Mouse (Mus musculus) gastrocnemius, adult 2 months (tissue): ENCODE results near the gene Rapgefl1. TPM values are rescaled to one million over a fixed set of nuclear protein-coding genes. Genes with fewer than 3 reads are reported as not detected.

Source experiments
- DNase-seq: peaks from one replicate; pipeline ENCODE4 v3.0.0; 2022
- H3K27ac ChIP-seq: fragments of 200-600 bp; 2 replicates; pipeline ENCODE4 v1.8.1; 2022; ENCODE audit warnings: mild to moderate bottlenecking
- H3K4me3 ChIP-seq: fragments of 200-600 bp; 2 replicates; pipeline ENCODE4 v1.8.1; 2022; ENCODE audit warnings: mild to moderate bottlenecking, moderate library complexity
- CTCF ChIP-seq: fragments of 200-600 bp; IDR thresholded peaks from 2 replicates; pipeline ENCODE4 v1.8.1; 2022; ENCODE audit warnings: antibody characterized with exemption, mild to moderate bottlenecking, moderate library complexity
- intact Hi-C: fragments of 180-260 bp; cut with DNase I; formaldehyde crosslinking; loops from one replicate; pipeline ENCODE4 v1.15.1; 2025
- total RNA-seq, 2 experiments: library from RNA; stranded (reverse); gene quantifications; 2 replicates each; pipeline ENCODE4 v1.2.3; 2021

Rapgefl1 gene
- total RNA-seq, 2 experiments from 2014 or later = 0.22 to 0.26 TPM

DNA sequence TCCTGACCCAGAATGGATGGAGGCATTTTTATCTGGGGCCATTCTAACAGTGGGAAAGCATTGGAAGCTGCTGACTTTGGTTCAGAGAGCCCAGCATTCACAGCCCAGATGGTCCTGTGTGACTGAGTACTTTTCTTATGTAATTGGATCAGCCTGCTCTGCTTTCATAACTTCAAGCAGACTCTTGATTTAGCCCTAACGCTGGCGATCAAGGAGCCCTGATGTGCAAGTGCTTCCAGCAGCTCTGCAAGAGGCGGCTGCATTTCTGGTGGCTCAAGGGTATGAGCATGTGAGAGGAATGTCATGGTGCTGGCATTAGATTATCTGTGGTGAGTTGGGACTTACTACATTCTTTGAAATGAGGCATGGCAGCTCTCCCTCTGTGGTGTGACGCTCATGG lies 35.5 kb downstream of the Rapgefl1 start:
- Histone ChIP-seq H3K4me3 (peak overlapping the region; percentile 57), H3K27ac (peak overlapping the region; percentile 84)
- peak; percentile 71 for DNase-seq
- intact Hi-C loops = no loop called here
- no peak for TF ChIP-seq CTCF

DNA sequence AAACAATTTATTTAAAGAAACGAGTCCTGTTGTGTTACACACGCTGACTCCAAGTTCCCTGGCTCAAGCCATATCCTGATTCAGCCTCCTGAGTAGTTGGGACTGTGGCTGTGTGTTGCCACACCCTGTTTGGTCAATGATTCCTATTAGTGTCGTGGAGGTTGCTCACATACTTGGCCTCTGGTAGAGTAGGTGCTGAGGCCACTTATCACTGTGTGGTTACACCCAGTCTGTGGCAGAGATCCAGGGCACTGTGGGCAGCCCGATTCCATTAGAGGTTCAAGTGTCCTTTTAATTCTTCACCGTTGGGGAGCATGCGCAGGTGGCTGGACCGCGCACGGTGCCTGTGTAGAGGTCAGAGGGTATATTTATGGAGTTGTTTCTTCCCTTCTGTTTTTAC lies 37.3 kb downstream of the Rapgefl1 start:
- Histone ChIP-seq H3K4me3 (no peak overlapping the region), H3K27ac (peak overlapping the region; percentile 84; the same call in 1 of the 2 replicates)
- TF ChIP-seq CTCF = no peak
- DNase-seq = peak; percentile 32
- intact Hi-C loops = no loop called here

DNA sequence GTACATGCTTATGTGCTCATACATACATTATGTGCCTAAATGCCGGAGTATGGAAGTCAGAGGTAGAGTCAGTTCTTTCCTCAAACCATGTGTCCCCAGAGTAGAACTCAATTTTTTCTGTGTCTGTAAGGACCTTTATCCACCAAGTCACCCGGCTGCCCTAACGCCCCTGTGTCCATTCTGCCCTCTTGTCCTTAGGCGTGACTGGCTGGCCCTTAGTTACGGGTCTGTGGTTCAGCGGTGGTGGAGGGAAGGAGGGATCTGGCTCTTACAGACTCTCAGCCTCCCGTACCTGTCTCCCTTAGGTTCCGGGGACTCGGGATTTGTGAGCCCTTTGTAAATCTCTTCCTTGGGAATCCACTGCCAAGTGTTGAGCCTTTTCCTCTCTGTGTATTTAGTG lies 40.4 kb downstream of the Rapgefl1 start:
- DNase-seq = no peak
- no peak overlapping the region for H3K4me3 ChIP-seq
- no peak overlapping the region for H3K27ac ChIP-seq
- TF ChIP-seq CTCF = no peak
- intact Hi-C loops = no loop called here

DNA sequence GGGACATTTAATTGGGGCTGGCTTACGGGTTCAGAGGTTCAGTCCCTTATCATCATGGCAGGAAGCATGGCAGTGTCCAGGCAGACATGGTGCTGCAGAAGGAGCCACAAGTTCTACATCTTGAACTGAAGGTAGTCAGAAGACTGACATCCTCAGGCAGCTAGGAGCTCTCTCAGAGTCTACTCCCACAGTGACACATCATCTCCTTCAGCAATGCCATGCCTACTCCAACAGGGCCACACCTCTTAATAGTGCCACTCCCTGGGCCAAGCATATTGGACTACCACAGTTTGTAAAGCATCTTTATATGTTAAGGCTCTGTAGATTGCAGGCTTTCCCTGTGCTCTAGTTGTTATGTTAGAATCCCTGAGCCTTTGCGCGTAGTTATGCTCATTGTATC lies 51.1 kb downstream of the Rapgefl1 start:
- no peak for TF ChIP-seq CTCF
- intact Hi-C loops = no loop called here
- no peak overlapping the region for H3K27ac ChIP-seq
- DNase-seq = no peak
- H3K4me3 ChIP-seq = no peak overlapping the region

DNA sequence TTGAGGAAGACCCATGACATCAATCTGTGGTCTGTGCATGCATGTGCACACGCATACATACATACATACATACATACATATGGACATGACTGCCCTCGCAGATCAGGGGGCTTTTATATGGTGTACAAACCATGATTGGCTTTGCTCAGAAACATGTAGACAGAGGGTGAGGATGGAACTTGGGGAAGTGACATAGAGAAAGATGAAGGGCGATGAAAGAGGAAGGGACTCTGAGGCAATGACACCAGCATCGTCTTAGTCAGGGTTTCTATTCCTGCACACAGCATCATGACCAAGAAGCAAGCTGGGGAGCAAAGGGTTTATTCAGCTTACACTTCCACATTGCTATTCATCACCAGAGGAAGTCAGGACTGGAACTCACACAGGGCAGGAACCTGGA lies 52.5 kb downstream of the Rapgefl1 start:
- no peak for DNase-seq
- intact Hi-C loops = no loop called here
- H3K27ac ChIP-seq = no peak overlapping the region
- TF ChIP-seq CTCF = no peak
- H3K4me3 ChIP-seq = no peak overlapping the region

DNA sequence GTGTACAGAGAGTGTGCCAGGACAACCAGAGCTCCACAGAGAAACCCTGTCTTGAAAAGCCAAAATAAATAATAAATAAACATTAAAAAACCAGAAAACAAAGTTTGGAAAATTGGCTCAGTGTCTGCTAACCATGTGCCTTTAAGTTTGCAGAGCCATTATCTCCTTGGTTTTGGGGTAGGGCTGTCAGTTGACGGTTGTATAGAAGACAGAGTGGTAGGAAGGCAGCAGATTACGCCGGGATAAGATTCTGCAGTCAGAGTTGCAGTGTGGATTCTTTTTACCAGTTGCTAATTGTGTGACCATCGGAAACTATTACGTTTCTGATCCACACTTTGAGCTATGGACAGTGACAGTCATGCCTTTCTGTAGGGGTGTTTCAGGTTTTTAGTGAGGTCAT lies 53.4 kb downstream of the Rapgefl1 start:
- no peak overlapping the region for H3K27ac ChIP-seq
- intact Hi-C loops = no loop called here
- no peak for DNase-seq
- no peak for TF ChIP-seq CTCF
- no peak overlapping the region for H3K4me3 ChIP-seq

DNA sequence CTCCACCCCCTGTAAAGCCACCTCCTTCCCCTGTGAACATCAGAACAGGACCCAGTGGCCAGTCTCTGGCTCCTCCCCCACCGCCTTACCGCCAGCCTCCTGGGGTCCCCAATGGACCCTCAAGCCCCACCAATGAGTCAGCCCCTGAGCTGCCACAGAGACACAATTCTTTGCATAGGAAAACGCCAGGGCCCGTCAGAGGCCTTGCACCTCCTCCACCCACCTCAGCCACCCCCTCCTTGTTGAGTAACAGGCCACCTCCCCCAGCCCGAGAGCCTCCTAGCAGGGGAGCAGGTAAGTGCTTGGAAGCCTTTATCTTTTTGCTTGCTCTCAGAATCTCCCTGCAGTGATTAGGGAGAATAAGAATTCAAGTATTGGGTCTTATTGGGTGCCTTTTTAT lies 55.8 kb downstream of the Rapgefl1 start:
- no peak for TF ChIP-seq CTCF
- DNase-seq = no peak
- intact Hi-C loops = no loop called here
- Histone ChIP-seq H3K4me3 (no peak overlapping the region), H3K27ac (no peak overlapping the region)

DNA sequence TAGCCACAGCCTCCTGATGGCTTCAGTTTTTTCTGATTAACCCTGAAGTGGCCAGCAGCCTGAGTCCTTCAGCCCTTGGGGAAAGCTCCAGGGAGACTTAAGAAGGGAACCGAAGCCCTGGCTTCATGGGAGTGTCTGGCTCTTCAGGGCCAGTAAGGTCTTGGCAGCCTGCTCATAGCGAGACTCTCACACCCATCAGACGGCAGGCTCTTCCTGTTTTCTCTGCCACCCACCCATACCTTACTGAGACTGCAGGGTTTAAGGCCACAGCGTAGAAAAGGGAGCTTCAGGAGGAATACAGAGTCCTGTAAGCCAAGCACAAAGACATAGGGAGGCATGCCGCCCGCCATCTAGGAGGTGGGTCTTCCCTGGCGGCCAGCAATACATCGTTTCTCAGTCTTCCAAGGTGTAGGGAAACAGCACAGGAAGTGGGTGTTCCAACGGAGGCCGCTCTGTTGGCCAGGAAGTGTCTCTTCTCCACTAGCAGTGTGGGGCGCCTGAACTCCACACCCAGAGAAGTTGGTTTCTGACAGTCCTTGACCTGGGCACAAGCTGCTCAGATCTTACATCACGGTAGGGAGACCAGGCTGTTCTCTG lies 64.0 kb downstream of the Rapgefl1 start:
- DNase-seq = no peak
- Histone ChIP-seq H3K4me3 (peak overlapping the region; percentile 16), H3K27ac (no peak overlapping the region; the same call in 1 of the 2 replicates)
- intact Hi-C loops = no loop called here
- TF ChIP-seq CTCF = no peak

DNA sequence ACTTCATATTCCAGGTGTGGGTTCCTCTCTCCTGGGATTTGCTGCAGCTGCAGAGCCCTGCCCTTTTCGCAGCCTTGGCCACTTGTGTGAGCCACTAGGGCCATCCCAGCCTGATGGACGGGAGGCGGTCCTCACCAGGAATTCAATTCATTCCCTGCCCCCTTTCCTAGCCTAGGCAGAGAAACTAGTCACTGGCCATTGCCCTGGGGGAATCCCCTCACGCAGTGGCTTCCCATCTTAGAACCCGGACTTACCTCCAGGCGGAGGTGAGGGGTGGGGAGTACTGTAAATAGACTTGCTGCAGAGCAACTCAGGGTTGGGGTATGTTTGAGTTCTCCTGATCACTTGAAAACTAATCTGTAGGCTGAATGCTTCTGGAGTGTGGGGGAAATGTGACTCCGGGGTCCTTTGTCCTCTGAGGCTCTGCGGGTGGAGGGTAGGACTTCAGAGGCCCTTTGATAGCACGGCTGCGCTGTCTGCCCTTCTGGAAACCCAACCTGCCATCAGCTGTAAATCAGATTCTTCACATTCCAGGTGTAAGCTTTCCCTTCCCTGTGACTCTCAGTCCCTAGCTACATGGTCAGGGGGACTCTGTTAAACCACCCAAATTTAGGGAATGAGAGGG lies 66.1 kb downstream of the Rapgefl1 start:
- no peak overlapping the region for H3K27ac ChIP-seq
- TF ChIP-seq CTCF = no peak
- no peak overlapping the region for H3K4me3 ChIP-seq
- no peak for DNase-seq
- intact Hi-C loops = no loop called here

Other genes with a start within 250 kb of the Rapgefl1 start
- gene Ormdl3, start 249.4 kb upstream of the Rapgefl1 start, total RNA-seq = 10 to 100 TPM; 24.5 to 25.7 TPM
- not detected for gene Lrrc3c, start 238.5 kb upstream of the Rapgefl1 start, total RNA-seq
- gene Gm12355, start 211.1 kb upstream of the Rapgefl1 start, total RNA-seq = 1 to 10 TPM; 4.6 to 5.6 TPM
- 10 to 100 TPM; 17.7 to 28.8 TPM for gene Gsdma3, start 210.4 kb upstream of the Rapgefl1 start, total RNA-seq
- gene Gsdma2, start 190.0 kb upstream of the Rapgefl1 start, total RNA-seq = 1 to 10 TPM; 1.1 to 1.7 TPM
- gene Gsdma, start 172.4 kb upstream of the Rapgefl1 start, total RNA-seq = under 1 TPM; 0.33 to 0.69 TPM
- 100 to 1,000 TPM; 101 to 106 TPM for gene Psmd3, start 154.2 kb upstream of the Rapgefl1 start, total RNA-seq
- gene Csf3, start 135.5 kb upstream of the Rapgefl1 start, total RNA-seq = not detected
- 10 to 100 TPM; 52.0 to 58.4 TPM for gene Med24, start 107.3 kb upstream of the Rapgefl1 start, total RNA-seq
- gene Thra, start 96.1 kb upstream of the Rapgefl1 start, total RNA-seq = 10 to 100 TPM; 78.8 to 96.8 TPM
- 100 to 1,000 TPM in 1 of 2 experiments, 10 to 100 TPM in 1; 56.3 to 152 TPM for gene Nr1d1, start 61.5 kb upstream of the Rapgefl1 start, total RNA-seq
- 10 to 100 TPM; 51.8 to 69.4 TPM for gene Msl1, start 41.3 kb upstream of the Rapgefl1 start, total RNA-seq
- gene Casc3, start 31.9 kb upstream of the Rapgefl1 start, total RNA-seq = 10 to 100 TPM; 17.4 to 21.9 TPM
- gene Wipf2, start 26.9 kb downstream of the Rapgefl1 start, total RNA-seq = 1 to 10 TPM; 6.1 to 6.6 TPM
- gene Cdc6, start 71.0 kb downstream of the Rapgefl1 start, total RNA-seq = under 1 TPM in 1 of 2 experiments, not detected in 1; 0.11 TPM
- gene Rara, start 91.0 kb downstream of the Rapgefl1 start, total RNA-seq = 10 to 100 TPM; 10.2 to 12.4 TPM
- not detected for gene Gjd3, start 146.2 kb downstream of the Rapgefl1 start, total RNA-seq
- under 1 TPM; 0.11 to 0.18 TPM for gene Top2a, start 187.4 kb downstream of the Rapgefl1 start, total RNA-seq
- 10 to 100 TPM; 30.4 to 36.8 TPM for gene Igfbp4, start 204.5 kb downstream of the Rapgefl1 start, total RNA-seq